Comparison of ENCODE assay signal across 17 mouse cellular contexts in genomic region chr9:99165956-99166355, GRCm38 (mm10).
"Had no signal": no experiment of that assay in that cellular context is flagged by ENCODE, and none has a peak within 500 bp of the region (broad histone marks: within the 10 kb centered on the region; RNA-seq: fewer than 3 reads in every experiment).

No protein-coding gene starts in this region.

- H3K36me3 ChIP-seq: liver, embryonic 13.5 days; lung, embryonic 15.5 days; midbrain, embryonic 15.5 days; neural tube, embryonic 12.5 days had no signal

- H3K4me2 ChIP-seq: liver, embryonic 13.5 days; lung, embryonic 15.5 days; midbrain, embryonic 11.5 days; midbrain, embryonic 15.5 days; neural tube, embryonic 12.5 days had no signal

- H3K27ac ChIP-seq: kidney, postnatal 0 days; layer of hippocampus, adult 2 months; liver, embryonic 13.5 days; lung, embryonic 15.5 days; macrophage; midbrain, embryonic 15.5 days; neural tube, embryonic 12.5 days had no signal

- H3K27me3 ChIP-seq: lung, embryonic 15.5 days; megakaryocyte, embryonic 14.5 days; midbrain, embryonic 15.5 days; neural tube, embryonic 12.5 days had no signal

- H3K9ac ChIP-seq: liver, embryonic 13.5 days; liver, postnatal 0 days; lung, embryonic 15.5 days; midbrain, embryonic 15.5 days; neural tube, embryonic 12.5 days had no signal

- ATAC-seq: liver, postnatal 0 days; midbrain, embryonic 15.5 days had no signal

- DNase-seq: kidney, adult 9 months; kidney, postnatal 36 days; liver; liver, embryonic 13.5 days; liver, postnatal 0 days; lung, postnatal 14 days; right cerebral cortex, postnatal 4 days; spleen, adult 18-20 months; thymus, postnatal 4 days had no signal

- H3K9me3 ChIP-seq: liver, embryonic 13.5 days; lung, embryonic 15.5 days; megakaryocyte, embryonic 14.5 days; midbrain, embryonic 15.5 days; neural tube, embryonic 12.5 days had no signal

- H3K4me3 ChIP-seq: layer of hippocampus, adult 2 months; liver, embryonic 13.5 days; lung, embryonic 15.5 days; megakaryocyte, embryonic 14.5 days; midbrain, embryonic 15.5 days; neural tube, embryonic 12.5 days had no signal
